Mouse (Mus musculus): ENCODE results near the gene Rasd1. TPM values are rescaled to one million over a fixed set of nuclear protein-coding genes. Genes with fewer than 3 reads are reported as not detected.

Gene Rasd1
- polyA plus RNA-seq, 1 experiment: 0.82 TPM

DNA sequence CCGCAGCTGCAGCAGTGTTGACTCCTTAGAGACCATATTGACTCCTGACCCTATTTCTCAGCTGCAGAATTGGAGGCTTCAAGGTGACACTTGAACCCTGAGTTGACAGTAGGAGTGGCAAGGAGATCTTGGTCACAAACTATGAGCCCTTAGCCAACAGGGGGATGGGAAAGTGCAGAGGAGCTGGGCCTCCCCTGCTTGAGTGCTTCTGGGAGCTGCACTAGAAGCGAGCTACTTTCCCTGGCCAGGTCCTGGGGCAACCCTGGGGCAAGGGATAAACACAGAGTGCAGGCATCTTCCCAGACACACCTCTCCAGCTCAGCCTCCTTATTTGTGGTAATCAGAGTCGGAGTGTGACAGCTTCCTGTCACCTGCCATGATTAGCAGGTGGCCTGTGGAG, 2.2 kb downstream of the Rasd1 start:
- Histone ChIP-seq H3K4me3 (ENCODE audit: extremely low read depth, insufficient read depth, insufficient read length) (no peak overlapping the region), H3K4me1 (ENCODE audit: control insufficient read depth, insufficient read depth, insufficient read length) (peaks cover 3% of the 10 kb centered on the region; the same call in 1 of the 2 replicates), H3K36me3 (ENCODE audit: control insufficient read depth, insufficient read depth, low read length) (peaks cover 1% of the 10 kb centered on the region; the same call in 1 of the 2 replicates), H3K27ac (ENCODE audit: insufficient read depth, low read length) (no peak overlapping the region), H3K27me3 (ENCODE audit: control insufficient read depth, insufficient read depth, low read length) (no peaks in the 10 kb centered on the region)
- 86% methylated on average over 3 of the region's 3 CpGs for WGBS
- no peak for TF ChIP-seq CTCF (IDR thresholded peaks at IDR 0.05; ENCODE audit: extremely low read depth, insufficient read depth, insufficient read length, insufficient replicate concordance)
- TF ChIP-seq POLR2A (IDR thresholded peaks at IDR 0.05; ENCODE audit: low read depth, low read length): no peak
- DNase-seq (ENCODE audit: low read depth in 1 of 2, low spot score in 2 of 2): no peak

GRCm38 (mm10) chr11:59961338-59961875, 3.3 kb downstream of the Rasd1 start:
- Histone ChIP-seq H3K4me1 (ENCODE audit: control insufficient read depth, insufficient read depth, insufficient read length) (peaks cover 3% of the 10 kb centered on the region; the same call in 1 of the 2 replicates), H3K27me3 (ENCODE audit: control insufficient read depth, insufficient read depth, low read length) (no peaks in the 10 kb centered on the region), H3K36me3 (ENCODE audit: control insufficient read depth, insufficient read depth, low read length) (peaks cover 1% of the 10 kb centered on the region; the same call in 1 of the 2 replicates), H3K27ac (ENCODE audit: insufficient read depth, low read length) (no peak overlapping the region), H3K4me3 (ENCODE audit: extremely low read depth, insufficient read depth, insufficient read length) (no peak overlapping the region)
- WGBS: 91% methylated on average over 9 of the region's 9 CpGs
- DNase-seq (ENCODE audit: low read depth in 1 of 2, low spot score in 2 of 2): no peak
- TF ChIP-seq CTCF (IDR thresholded peaks at IDR 0.05; ENCODE audit: extremely low read depth, insufficient read depth, insufficient read length, insufficient replicate concordance): no peak
- TF ChIP-seq POLR2A (IDR thresholded peaks at IDR 0.05; ENCODE audit: low read depth, low read length): no peak

DNA sequence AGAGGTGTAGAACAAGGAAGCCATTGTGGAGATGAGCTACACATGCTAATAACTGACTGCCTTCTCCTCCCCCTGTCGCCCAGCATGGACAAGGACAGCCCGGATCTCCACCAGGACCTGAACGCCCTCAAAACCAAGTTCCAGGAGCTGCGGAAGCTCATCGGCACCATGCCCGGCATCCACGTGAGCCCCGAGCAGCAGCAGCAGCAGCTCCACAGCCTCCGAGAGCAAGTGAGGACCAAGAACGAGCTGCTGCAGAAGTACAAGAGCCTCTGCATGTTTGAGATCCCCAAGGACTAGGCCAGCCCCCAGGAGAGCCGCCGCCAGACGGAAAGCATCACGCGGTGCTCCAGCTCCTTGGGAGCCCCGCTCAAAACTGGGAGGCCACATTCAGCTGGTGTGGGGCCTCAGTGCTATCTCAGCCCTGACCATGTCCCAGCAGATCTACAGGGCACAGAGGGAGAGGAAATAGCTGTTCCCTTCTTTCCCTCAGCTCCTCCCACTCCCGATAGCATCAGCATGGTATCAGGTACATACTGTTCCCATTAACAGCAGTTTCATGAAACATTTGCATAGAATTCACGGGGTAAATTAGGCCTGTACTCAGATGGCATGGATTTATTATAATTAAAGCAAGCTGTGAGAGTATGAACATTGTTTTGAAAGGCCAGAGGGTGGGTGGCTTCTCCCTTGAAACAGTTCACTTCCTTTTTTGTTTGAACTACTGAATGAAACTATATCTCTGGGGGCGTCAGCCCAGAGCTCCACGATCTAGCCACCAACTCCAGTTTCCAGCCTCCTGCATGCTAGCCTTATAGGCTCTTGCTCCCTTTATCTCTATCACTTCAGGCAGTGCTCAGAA, 4.0 kb downstream of the Rasd1 start:
- TF ChIP-seq CTCF (IDR thresholded peaks at IDR 0.05; ENCODE audit: extremely low read depth, insufficient read depth, insufficient read length, insufficient replicate concordance) (no peak), POLR2A (IDR thresholded peaks at IDR 0.05; ENCODE audit: low read depth, low read length) (no peak)

DNA sequence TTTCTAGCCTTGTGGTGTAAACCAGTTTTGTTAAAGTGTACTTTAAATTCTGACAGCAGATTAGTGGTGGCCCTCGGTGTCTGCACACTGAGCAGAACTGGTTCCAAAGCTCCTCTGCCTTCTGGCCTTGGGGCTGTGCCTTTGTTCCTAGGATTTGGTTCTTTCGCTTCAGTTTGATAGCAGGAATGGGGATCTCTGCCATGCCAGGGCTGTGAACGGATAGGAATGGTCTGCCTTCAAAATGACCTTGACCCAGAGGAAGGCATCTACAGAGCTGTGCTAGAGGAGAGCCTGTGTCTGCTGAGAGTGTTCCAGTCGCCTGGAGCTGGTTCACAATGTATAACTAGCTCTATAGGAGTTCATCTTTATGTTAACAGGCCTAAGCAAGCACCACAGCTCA, 5.3 kb downstream of the Rasd1 start:
- Histone ChIP-seq H3K4me1 (ENCODE audit: control insufficient read depth, insufficient read depth, insufficient read length) (peaks cover 3% of the 10 kb centered on the region; the same call in 1 of the 2 replicates), H3K4me3 (ENCODE audit: extremely low read depth, insufficient read depth, insufficient read length) (no peak overlapping the region), H3K36me3 (ENCODE audit: control insufficient read depth, insufficient read depth, low read length) (peaks cover 1% of the 10 kb centered on the region; the same call in 1 of the 2 replicates), H3K27ac (ENCODE audit: insufficient read depth, low read length) (no peak overlapping the region), H3K27me3 (ENCODE audit: control insufficient read depth, insufficient read depth, low read length) (no peaks in the 10 kb centered on the region)
- 86% methylated on average over 4 of the region's 4 CpGs for WGBS
- DNase-seq (ENCODE audit: low read depth in 1 of 2, low spot score in 2 of 2): no peak
- no peak for TF ChIP-seq CTCF (IDR thresholded peaks at IDR 0.05; ENCODE audit: extremely low read depth, insufficient read depth, insufficient read length, insufficient replicate concordance)
- TF ChIP-seq POLR2A (IDR thresholded peaks at IDR 0.05; ENCODE audit: low read depth, low read length): no peak

More for the DNA sequence above, 4.0 kb downstream of the Rasd1 start:
- no peak overlapping the region for H3K27ac ChIP-seq (ENCODE audit: insufficient read depth, low read length)
- 78% methylated on average over 20 of the region's 20 CpGs for WGBS
- no peak for DNase-seq (ENCODE audit: low read depth in 1 of 2, low spot score in 2 of 2)
- H3K4me1 ChIP-seq (ENCODE audit: control insufficient read depth, insufficient read depth, insufficient read length): peaks cover 3% of the 10 kb centered on the region; the same call in 1 of the 2 replicates
- H3K36me3 ChIP-seq (ENCODE audit: control insufficient read depth, insufficient read depth, low read length): peaks cover 1% of the 10 kb centered on the region; the same call in 1 of the 2 replicates
- no peak overlapping the region for H3K4me3 ChIP-seq (ENCODE audit: extremely low read depth, insufficient read depth, insufficient read length)
- no peaks in the 10 kb centered on the region for H3K27me3 ChIP-seq (ENCODE audit: control insufficient read depth, insufficient read depth, low read length)

DNA sequence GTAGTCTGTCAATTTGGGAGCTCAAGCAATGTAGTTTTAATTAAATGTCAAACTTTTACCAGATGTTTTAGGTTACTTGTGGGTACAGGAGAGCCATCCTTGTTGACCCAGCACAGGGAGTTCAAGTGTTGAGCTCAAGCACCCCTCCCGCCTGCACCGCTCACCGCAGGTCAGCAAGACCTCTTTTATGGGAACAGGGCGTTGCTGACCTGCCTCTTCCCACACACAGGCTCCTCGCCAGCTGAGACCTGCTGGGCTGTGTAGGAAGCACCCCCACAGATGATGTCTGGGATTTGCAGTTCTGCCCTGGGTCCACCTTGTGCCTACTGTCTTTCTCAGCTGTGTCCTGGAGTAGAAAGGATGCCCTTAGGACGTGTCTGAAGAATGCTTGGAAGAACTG, 8.0 kb downstream of the Rasd1 start:
- H3K4me3 ChIP-seq (ENCODE audit: extremely low read depth, insufficient read depth, insufficient read length): no peak overlapping the region
- 95% methylated on average over 6 of the region's 6 CpGs for WGBS
- no peak for DNase-seq (ENCODE audit: low read depth in 1 of 2, low spot score in 2 of 2)
- TF ChIP-seq POLR2A (IDR thresholded peaks at IDR 0.05; ENCODE audit: low read depth, low read length) (no peak), CTCF (IDR thresholded peaks at IDR 0.05; ENCODE audit: extremely low read depth, insufficient read depth, insufficient read length, insufficient replicate concordance) (no peak)
- no peak overlapping the region for H3K27ac ChIP-seq (ENCODE audit: insufficient read depth, low read length)
- no peaks in the 10 kb centered on the region for H3K27me3 ChIP-seq (ENCODE audit: control insufficient read depth, insufficient read depth, low read length)
- H3K4me1 ChIP-seq (ENCODE audit: control insufficient read depth, insufficient read depth, insufficient read length): peaks cover 3% of the 10 kb centered on the region; the same call in 1 of the 2 replicates
- H3K36me3 ChIP-seq (ENCODE audit: control insufficient read depth, insufficient read depth, low read length): peaks cover 1% of the 10 kb centered on the region; the same call in 1 of the 2 replicates

DNA sequence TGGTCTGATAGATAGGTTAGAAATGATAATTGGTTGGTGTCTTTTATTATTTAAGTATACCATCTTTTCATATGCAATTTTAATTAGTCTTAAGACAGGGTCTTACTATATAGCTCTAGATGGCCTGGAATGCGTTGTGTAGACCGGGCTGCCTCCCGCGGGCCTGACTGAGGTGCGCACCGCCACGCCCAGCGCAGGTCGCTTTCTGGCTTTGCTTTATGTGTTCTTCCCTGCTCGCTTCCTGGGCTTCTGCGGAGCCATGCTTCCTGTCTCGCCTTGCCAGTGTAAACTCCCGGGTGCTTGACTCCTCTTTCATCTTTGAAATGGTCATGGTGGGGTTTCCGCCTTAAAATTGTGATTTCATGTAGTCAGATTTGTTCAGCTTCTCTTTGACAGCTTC, 11.9 kb downstream of the Rasd1 start:
- Histone ChIP-seq H3K27ac (ENCODE audit: insufficient read depth, low read length) (no peak overlapping the region), H3K27me3 (ENCODE audit: control insufficient read depth, insufficient read depth, low read length) (no peaks in the 10 kb centered on the region), H3K4me1 (ENCODE audit: control insufficient read depth, insufficient read depth, insufficient read length) (no peaks in the 10 kb centered on the region; the same call in 1 of the 2 replicates), H3K36me3 (ENCODE audit: control insufficient read depth, insufficient read depth, low read length) (no peaks in the 10 kb centered on the region), H3K4me3 (ENCODE audit: extremely low read depth, insufficient read depth, insufficient read length) (no peak overlapping the region)
- WGBS: 94% methylated on average over 14 of the region's 14 CpGs
- TF ChIP-seq CTCF (IDR thresholded peaks at IDR 0.05; ENCODE audit: extremely low read depth, insufficient read depth, insufficient read length, insufficient replicate concordance) (no peak), POLR2A (IDR thresholded peaks at IDR 0.05; ENCODE audit: low read depth, low read length) (no peak)
- no peak for DNase-seq (ENCODE audit: low read depth in 1 of 2, low spot score in 2 of 2)

Measured in spleen, adult 2 months (tissue).